Mouse (Mus musculus): ENCODE data around the gene Eps15. TPM values are rescaled to one million over a fixed set of nuclear protein-coding genes. Genes with fewer than 3 reads are reported as not detected.

Eps15 gene
- polyA plus RNA-seq, 1 experiment from 2014 or later = 77.9 TPM

GRCm38 (mm10) chr4:109405415-109405814 lies 125.3 kb downstream of the Eps15 start:
- Histone ChIP-seq H3K27ac (no peak overlapping the region), H3K4me1 (replicated peaks; ENCODE audit: control insufficient read depth, insufficient read depth, low read length) (peaks cover 7% of the 10 kb centered on the region), H3K9me3 (ENCODE audit: control insufficient read depth, low read length) (no peaks in the 10 kb centered on the region), H3K36me3 (replicated peaks; ENCODE audit: control insufficient read depth, insufficient read depth) (no peaks in the 10 kb centered on the region), H3K9ac (no peak overlapping the region), H3K4me2 (replicated peaks) (peak overlapping the region; percentile 98; the same call in 1 of the 2 replicates), H3K4me3 (replicated peaks; ENCODE audit: low read length) (no peak overlapping the region), H3K27me3 (ENCODE audit: control insufficient read depth, insufficient read depth, low read length) (no peaks in the 10 kb centered on the region)
- no peak for DNase-seq (ENCODE audit: low spot score)
- ATAC-seq (ENCODE audit: low FRiP score) = no peak
- 43% methylated on average over 8 of the region's 8 CpGs for WGBS

GRCm38 (mm10) chr4:109406054-109406485 lies 126.0 kb downstream of the Eps15 start:
- WGBS = 7% methylated on average over 3 of the region's 3 CpGs
- peak overlapping the region; percentile 77 for H3K9ac ChIP-seq

GRCm38 (mm10) chr4:109406486-109407175 lies 126.6 kb downstream of the Eps15 start, which contains the start of gene Ttc39a:
Ttc39a (plus strand) TSS chr4:109406623.
- Histone ChIP-seq H3K27ac (no peak within 1 kb of the TSS), H3K4me2 (replicated peaks) (peak within 1 kb of the TSS; percentile 98), H3K9ac (peak within 1 kb of the TSS; percentile 77), H3K27me3 (ENCODE audit: control insufficient read depth, insufficient read depth, low read length) (no peaks in the 10 kb centered on the region), H3K4me3 (replicated peaks; ENCODE audit: low read length) (peak within 1 kb of the TSS; percentile 75), H3K36me3 (replicated peaks; ENCODE audit: control insufficient read depth, insufficient read depth) (no peaks in the 10 kb centered on the region), H3K4me1 (replicated peaks; ENCODE audit: control insufficient read depth, insufficient read depth, low read length) (peaks cover 7% of the 10 kb centered on the region), H3K9me3 (ENCODE audit: control insufficient read depth, low read length) (no peaks in the 10 kb centered on the region)
- peak; percentile 72 for ATAC-seq (ENCODE audit: low FRiP score)
- under 1% methylated on average over 49 of the region's 56 CpGs for WGBS
- peak; percentile 42 for DNase-seq (ENCODE audit: low spot score)

More at GRCm38 (mm10) chr4:109406054-109406485, 126.0 kb downstream of the Eps15 start:
- Histone ChIP-seq H3K27me3 (ENCODE audit: control insufficient read depth, insufficient read depth, low read length) (no peaks in the 10 kb centered on the region), H3K4me3 (replicated peaks; ENCODE audit: low read length) (peak overlapping the region; percentile 75), H3K4me1 (replicated peaks; ENCODE audit: control insufficient read depth, insufficient read depth, low read length) (peaks cover 7% of the 10 kb centered on the region), H3K27ac (no peak overlapping the region), H3K36me3 (replicated peaks; ENCODE audit: control insufficient read depth, insufficient read depth) (no peaks in the 10 kb centered on the region), H3K9me3 (ENCODE audit: control insufficient read depth, low read length) (no peaks in the 10 kb centered on the region), H3K4me2 (replicated peaks) (peak overlapping the region; percentile 98)
- DNase-seq (ENCODE audit: low spot score) (peak; percentile 42), ATAC-seq (ENCODE audit: low FRiP score) (peak; percentile 33; the same call in 1 of the 2 replicates)

- Histone ChIP-seq H3K36me3 (replicated peaks; ENCODE audit: control insufficient read depth, insufficient read depth) (no peaks in the 10 kb centered on the region), H3K27ac (no peak overlapping the region), H3K4me2 (replicated peaks) (peak overlapping the region; percentile 98), H3K9me3 (ENCODE audit: control insufficient read depth, low read length) (no peaks in the 10 kb centered on the region), H3K27me3 (ENCODE audit: control insufficient read depth, insufficient read depth, low read length) (no peaks in the 10 kb centered on the region), H3K9ac (peak overlapping the region; percentile 77), H3K4me1 (replicated peaks; ENCODE audit: control insufficient read depth, insufficient read depth, low read length) (peaks cover 7% of the 10 kb centered on the region), H3K4me3 (replicated peaks; ENCODE audit: low read length) (peak overlapping the region; percentile 75)
- ATAC-seq (ENCODE audit: low FRiP score) (no peak), DNase-seq (ENCODE audit: low spot score) (no peak)
- whole genome bisulfite sequencing = 3% methylated on average over 24 of the region's 24 CpGs
Measured at GRCm38 (mm10) chr4:109407176-109407520, 127.1 kb downstream of the Eps15 start.

- Histone ChIP-seq H3K4me3 (replicated peaks; ENCODE audit: low read length) (no peak overlapping the region), H3K4me2 (replicated peaks) (peak overlapping the region; percentile 98; the same call in 1 of the 2 replicates), H3K36me3 (replicated peaks; ENCODE audit: control insufficient read depth, insufficient read depth) (no peaks in the 10 kb centered on the region), H3K27ac (no peak overlapping the region), H3K9me3 (ENCODE audit: control insufficient read depth, low read length) (no peaks in the 10 kb centered on the region), H3K27me3 (ENCODE audit: control insufficient read depth, insufficient read depth, low read length) (no peaks in the 10 kb centered on the region), H3K4me1 (replicated peaks; ENCODE audit: control insufficient read depth, insufficient read depth, low read length) (peaks cover 7% of the 10 kb centered on the region), H3K9ac (no peak overlapping the region)
- 82% methylated on average over 9 of the region's 9 CpGs for WGBS
- ATAC-seq (ENCODE audit: low FRiP score) (no peak), DNase-seq (ENCODE audit: low spot score) (no peak)
Measured at GRCm38 (mm10) chr4:109407701-109408485, 127.8 kb downstream of the Eps15 start.

GRCm38 (mm10) chr4:109410681-109411376 lies 130.8 kb downstream of the Eps15 start:
- Histone ChIP-seq H3K27me3 (ENCODE audit: control insufficient read depth, insufficient read depth, low read length) (no peaks in the 10 kb centered on the region), H3K4me2 (replicated peaks) (no peak overlapping the region), H3K27ac (no peak overlapping the region), H3K4me1 (replicated peaks; ENCODE audit: control insufficient read depth, insufficient read depth, low read length) (peaks cover 7% of the 10 kb centered on the region), H3K9ac (no peak overlapping the region), H3K36me3 (replicated peaks; ENCODE audit: control insufficient read depth, insufficient read depth) (no peaks in the 10 kb centered on the region), H3K4me3 (replicated peaks; ENCODE audit: low read length) (no peak overlapping the region), H3K9me3 (ENCODE audit: control insufficient read depth, low read length) (no peaks in the 10 kb centered on the region)
- DNase-seq (ENCODE audit: low spot score) = no peak
- 67% methylated on average over 9 of the region's 9 CpGs for WGBS
- no peak for ATAC-seq (ENCODE audit: low FRiP score)

GRCm38 (mm10) chr4:109411377-109411967 lies 131.4 kb downstream of the Eps15 start:
- no peak overlapping the region for H3K4me3 ChIP-seq (replicated peaks; ENCODE audit: low read length)

GRCm38 (mm10) chr4:109412233-109412632 lies 132.2 kb downstream of the Eps15 start:
- Histone ChIP-seq H3K36me3 (replicated peaks; ENCODE audit: control insufficient read depth, insufficient read depth) (no peaks in the 10 kb centered on the region), H3K4me3 (replicated peaks; ENCODE audit: low read length) (no peak overlapping the region)
- WGBS = 87% methylated on average over 5 of the region's 5 CpGs

More at GRCm38 (mm10) chr4:109411377-109411967, 131.4 kb downstream of the Eps15 start:
- no peak overlapping the region for H3K9ac ChIP-seq
- no peak for DNase-seq (ENCODE audit: low spot score)
- no peak for ATAC-seq (ENCODE audit: low FRiP score)
- H3K27ac ChIP-seq = no peak overlapping the region
- H3K4me2 ChIP-seq (replicated peaks) = no peak overlapping the region
- H3K4me1 ChIP-seq (replicated peaks; ENCODE audit: control insufficient read depth, insufficient read depth, low read length) = peaks cover 2% of the 10 kb centered on the region
- H3K36me3 ChIP-seq (replicated peaks; ENCODE audit: control insufficient read depth, insufficient read depth) = no peaks in the 10 kb centered on the region
- H3K27me3 ChIP-seq (ENCODE audit: control insufficient read depth, insufficient read depth, low read length) = no peaks in the 10 kb centered on the region
- no peaks in the 10 kb centered on the region for H3K9me3 ChIP-seq (ENCODE audit: control insufficient read depth, low read length)
- WGBS = 86% methylated on average over 6 of the region's 6 CpGs

More at GRCm38 (mm10) chr4:109412233-109412632, 132.2 kb downstream of the Eps15 start:
- no peaks in the 10 kb centered on the region for H3K9me3 ChIP-seq (ENCODE audit: control insufficient read depth, low read length)
- ATAC-seq (ENCODE audit: low FRiP score) (no peak), DNase-seq (ENCODE audit: low spot score) (no peak)
- no peak overlapping the region for H3K9ac ChIP-seq
- H3K27ac ChIP-seq = no peak overlapping the region
- no peaks in the 10 kb centered on the region for H3K27me3 ChIP-seq (ENCODE audit: control insufficient read depth, insufficient read depth, low read length)
- no peak overlapping the region for H3K4me2 ChIP-seq (replicated peaks)
- H3K4me1 ChIP-seq (replicated peaks; ENCODE audit: control insufficient read depth, insufficient read depth, low read length) = no peaks in the 10 kb centered on the region

All from hindbrain, embryonic 14.5 days (tissue).